Mouse (Mus musculus): Measurements from ENCODE around the gene Cd4. TPM values are rescaled to one million over a fixed set of nuclear protein-coding genes. Genes with fewer than 3 reads are reported as not detected.

The Cd4 gene
- total RNA-seq, 1 experiment from 2014 or later, result 6.8 TPM

DNA sequence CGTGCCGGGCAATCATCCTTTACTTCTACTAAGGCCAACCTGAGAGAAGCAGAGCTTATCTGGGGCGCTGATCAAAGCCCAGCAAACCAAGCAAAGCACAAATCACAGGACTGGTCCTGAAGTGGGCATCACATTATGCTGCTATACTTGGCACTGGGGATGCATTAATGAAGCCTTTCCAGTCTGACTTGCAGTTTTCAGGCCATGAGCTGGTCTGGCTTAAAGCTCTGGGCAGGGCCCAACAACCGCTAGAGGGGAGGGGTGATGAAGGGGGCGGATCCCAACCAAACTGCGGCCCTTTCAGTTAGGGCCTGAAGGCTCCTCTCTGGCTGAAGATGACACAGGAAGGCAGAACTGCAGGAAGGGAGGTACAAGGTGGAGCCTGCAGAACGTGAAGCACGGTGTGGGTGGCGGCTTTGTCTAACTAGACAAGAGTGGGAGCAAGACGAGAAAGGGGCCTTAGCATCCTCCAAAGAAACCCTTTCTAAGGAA lies 59.9 kb downstream of the Cd4 start:
- ATAC-seq (ENCODE audit: extremely low read depth, insufficient number of reproducible peaks, low FRiP score, poor library complexity, severe bottlenecking), result no peak

DNA sequence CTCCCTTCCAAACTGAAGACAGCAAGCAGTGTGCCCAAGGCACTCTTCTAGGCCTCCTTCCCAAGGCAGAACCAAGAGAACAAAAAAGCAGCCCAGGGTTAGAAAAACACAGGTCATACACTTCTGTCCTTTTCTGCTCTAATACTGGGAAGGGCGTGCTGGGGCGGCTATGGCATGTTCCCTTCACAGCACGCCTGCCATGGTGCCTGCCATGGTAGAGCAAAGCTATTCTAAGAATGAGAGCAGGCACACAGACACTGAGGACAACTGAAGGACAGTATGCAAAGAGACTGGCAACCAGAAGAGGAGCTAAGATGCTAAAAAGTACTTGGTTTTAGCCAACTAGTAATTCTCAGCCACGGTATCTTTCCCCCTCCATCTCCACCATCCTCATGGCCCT lies 66.0 kb downstream of the Cd4 start:
- ATAC-seq (ENCODE audit: extremely low read depth, insufficient number of reproducible peaks, low FRiP score, poor library complexity, severe bottlenecking), result no peak

DNA sequence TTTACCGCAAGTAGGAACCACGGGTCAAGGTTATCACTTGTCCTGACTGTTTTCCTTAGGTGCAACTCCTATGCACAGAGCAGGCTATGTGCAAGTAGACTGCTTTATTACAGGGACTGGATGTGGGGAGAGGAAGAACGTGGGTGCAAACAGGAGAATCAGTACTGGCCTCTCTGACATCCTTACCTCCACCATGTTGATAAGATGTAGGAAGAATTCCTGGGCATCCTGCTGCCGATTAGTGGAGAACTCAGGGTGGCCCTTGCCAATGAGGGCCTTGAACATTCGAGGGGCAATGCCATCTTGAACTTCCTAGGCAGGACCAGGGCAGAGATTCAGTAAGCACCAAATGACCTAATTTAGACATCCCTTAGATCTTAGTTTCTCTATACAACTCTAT lies 67.1 kb downstream of the Cd4 start:
- ATAC-seq (ENCODE audit: extremely low read depth, insufficient number of reproducible peaks, low FRiP score, poor library complexity, severe bottlenecking), result no peak

DNA sequence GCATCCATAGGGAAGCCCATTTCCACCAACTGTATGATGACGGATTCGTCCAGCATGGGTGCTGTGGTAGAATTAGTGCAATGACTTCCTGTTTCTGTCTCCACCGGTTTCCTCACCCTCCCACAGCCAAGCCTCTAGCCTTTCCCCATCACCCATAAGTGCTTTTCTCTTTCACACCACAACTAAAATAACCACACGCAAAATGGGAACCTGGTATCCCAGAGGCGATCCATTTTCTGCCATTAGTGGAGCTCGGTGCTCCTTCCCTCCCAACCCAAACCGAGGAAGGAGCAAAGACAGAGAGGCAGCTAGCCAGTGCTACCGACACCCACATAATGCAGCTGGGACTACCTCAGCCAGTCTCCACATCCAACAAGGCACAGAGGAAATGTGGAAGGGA lies 70.0 kb downstream of the Cd4 start:
- peak; percentile 38; the same call in 1 of the 2 replicates for ATAC-seq (ENCODE audit: extremely low read depth, insufficient number of reproducible peaks, low FRiP score, poor library complexity, severe bottlenecking)

DNA sequence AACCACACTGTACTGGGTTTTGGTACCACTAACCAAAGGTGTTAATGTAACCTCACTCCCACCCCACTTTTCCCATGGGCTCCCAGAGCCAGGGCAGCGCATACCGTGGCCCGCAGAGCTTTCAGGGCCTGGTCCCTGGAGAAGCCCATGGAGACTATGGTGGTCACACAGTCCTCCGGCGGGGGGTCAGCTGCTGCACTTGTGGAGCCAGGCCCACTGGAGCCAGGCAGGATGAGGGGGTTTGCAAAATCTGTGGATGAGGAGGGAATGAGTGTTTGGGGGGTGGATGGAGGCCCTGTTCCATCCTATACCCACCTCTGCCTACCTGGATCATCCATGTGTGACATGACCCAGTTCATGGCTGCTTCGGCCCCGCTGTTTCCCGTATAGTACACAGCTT lies 70.5 kb downstream of the Cd4 start:
- no peak for ATAC-seq (ENCODE audit: extremely low read depth, insufficient number of reproducible peaks, low FRiP score, poor library complexity, severe bottlenecking)

DNA sequence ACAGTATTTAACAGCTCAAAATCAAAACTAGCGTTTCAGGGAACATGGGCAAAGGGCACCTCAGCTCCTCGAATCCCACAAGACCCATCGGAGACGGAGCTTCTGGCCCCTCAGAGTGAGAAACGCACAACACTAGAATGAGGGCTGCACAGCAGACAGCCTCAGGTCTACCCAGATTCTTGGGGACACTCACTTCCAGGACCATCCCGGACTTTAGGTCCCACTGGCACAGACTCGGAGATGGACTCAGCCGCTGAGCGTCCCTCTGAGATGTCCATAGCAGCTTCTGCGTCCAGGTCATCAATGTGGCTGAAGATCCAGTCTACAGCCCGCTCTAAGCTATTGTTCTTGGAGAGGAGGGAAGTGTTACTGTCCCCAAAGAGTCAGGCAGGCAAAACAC lies 70.9 kb downstream of the Cd4 start:
- ATAC-seq (ENCODE audit: extremely low read depth, insufficient number of reproducible peaks, low FRiP score, poor library complexity, severe bottlenecking), result no peak

DNA sequence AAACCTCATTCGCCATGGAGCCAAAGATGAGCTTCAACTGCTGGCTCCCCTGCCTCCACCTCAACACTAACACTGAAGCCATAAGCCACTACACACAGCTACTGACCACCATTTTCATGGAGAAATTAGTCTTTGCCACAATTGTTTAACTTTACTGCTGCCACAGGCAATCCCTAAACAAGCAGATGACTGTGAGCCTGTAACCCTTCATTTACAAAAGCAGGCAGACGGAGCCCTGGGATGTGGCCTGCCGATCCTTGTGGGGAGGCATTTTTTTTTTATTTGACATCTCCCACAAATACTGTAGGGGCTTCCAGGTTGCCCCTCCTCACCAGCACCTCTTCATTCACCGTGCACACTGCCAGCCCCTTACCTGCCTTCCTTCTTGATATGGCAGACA lies 71.4 kb downstream of the Cd4 start:
- ATAC-seq (ENCODE audit: extremely low read depth, insufficient number of reproducible peaks, low FRiP score, poor library complexity, severe bottlenecking), result no peak

DNA sequence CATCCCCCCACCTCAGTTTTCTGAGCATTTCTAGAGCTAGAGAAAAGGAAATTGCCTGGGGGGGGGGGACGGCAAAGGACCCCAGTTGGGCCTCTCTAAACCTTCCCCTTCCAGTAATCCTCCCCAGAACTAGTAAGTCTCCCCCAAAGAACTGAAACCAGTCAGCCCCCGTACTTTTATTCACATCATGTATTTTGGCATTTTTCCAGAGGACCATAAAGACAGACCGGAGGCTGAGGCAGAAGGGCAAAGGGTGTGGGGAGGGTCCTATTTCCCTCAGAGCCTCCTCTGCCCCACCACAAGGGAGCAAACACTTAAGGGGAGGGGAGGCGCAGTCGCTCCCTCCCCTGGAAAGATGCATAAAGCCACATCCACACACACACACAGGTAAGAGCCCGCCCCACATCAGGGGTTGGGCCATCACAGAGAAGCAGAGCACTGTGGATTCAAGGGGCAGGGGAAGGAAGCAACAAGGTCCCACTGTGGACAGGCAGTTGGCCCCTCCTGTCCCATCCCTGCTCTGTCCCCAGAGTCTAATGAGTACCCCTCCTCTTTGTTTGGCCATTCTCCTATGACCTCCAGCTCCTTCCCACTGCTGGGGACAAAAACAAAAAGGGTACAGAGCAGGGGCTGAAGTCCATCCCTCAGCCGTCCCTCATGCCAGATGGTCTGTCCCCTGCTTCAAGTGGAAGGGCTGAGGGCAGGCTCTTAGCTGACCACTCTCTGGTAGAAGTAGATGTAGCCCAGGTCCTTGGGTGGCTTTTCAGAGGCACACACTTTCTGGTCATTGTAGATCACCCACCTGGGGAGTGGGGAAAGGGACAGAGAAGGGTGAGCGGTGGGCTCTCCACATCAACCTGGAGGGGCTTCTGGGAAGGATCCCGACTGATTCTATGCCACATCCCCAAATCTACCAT lies 72.9 kb downstream of the Cd4 start:
- no peak for ATAC-seq (ENCODE audit: extremely low read depth, insufficient number of reproducible peaks, low FRiP score, poor library complexity, severe bottlenecking)

Other genes starting within 250 kb of the Cd4 start
- gene Lpcat3, start 225.2 kb downstream of the Cd4 start, total RNA-seq (2017), result 21.4 and 26.5 TPM in 2 replicates
- 89.3 and 107 TPM in 2 replicates for gene Emg1, start 176.0 kb downstream of the Cd4 start, total RNA-seq (2017)
- 110 and 117 TPM in 2 replicates for gene Phb2, start 175.9 kb downstream of the Cd4 start, total RNA-seq (2017)
- gene Ptpn6, start 149.5 kb downstream of the Cd4 start, total RNA-seq (2017), result 1,943 and 2,202 TPM in 2 replicates
- 161 and 171 TPM in 2 replicates for gene Grcc10, start 146.8 kb downstream of the Cd4 start, total RNA-seq (2017)
- gene Gm45234, start 132.2 kb downstream of the Cd4 start, total RNA-seq (2017), result 0.74 TPM in 1 of 2 replicates, not detected in the other
- gene Atn1, start 131.7 kb downstream of the Cd4 start, total RNA-seq (2017), result 6.5 and 11.6 TPM in 2 replicates
- not detected in 2 replicates for gene Eno2, start 118.5 kb downstream of the Cd4 start, total RNA-seq (2017)
- 6.8 and 7.9 TPM in 2 replicates for gene Lrrc23, start 108.5 kb downstream of the Cd4 start, total RNA-seq (2017)
- 10.5 and 10.9 TPM in 2 replicates for gene Spsb2, start 79.6 kb downstream of the Cd4 start, total RNA-seq (2017)
- 43.0 and 64.8 TPM in 2 replicates for gene Tpi1, start 73.9 kb downstream of the Cd4 start, total RNA-seq (2017)
- 35.1 and 50.1 TPM in 2 replicates for gene Usp5, start 58.7 kb downstream of the Cd4 start, total RNA-seq (2017)
- gene Cdca3, start 58.7 kb downstream of the Cd4 start, total RNA-seq (2017), result 1.4 and 3.0 TPM in 2 replicates
- 0.70 TPM in 1 of 2 replicates, not detected in the other for gene Gnb3, start 47.9 kb downstream of the Cd4 start, total RNA-seq (2017)
- gene P3h3, start 30.5 kb downstream of the Cd4 start, total RNA-seq (2017), result not detected in 2 replicates
- gene Gpr162, start 24.2 kb downstream of the Cd4 start, total RNA-seq (2017), result not detected in 2 replicates
- 0.25 and 0.70 TPM in 2 replicates for gene Lag3, start 23.5 kb upstream of the Cd4 start, total RNA-seq (2017)
- gene Ptms, start 31.9 kb upstream of the Cd4 start, total RNA-seq (2017), result 94.0 and 109 TPM in 2 replicates
- gene Mlf2, start 43.2 kb upstream of the Cd4 start, total RNA-seq (2017), result 56.3 and 57.7 TPM in 2 replicates
- 19.1 and 23.7 TPM in 2 replicates for gene Cops7a, start 77.3 kb upstream of the Cd4 start, total RNA-seq (2017)
- gene Pianp, start 108.5 kb upstream of the Cd4 start, total RNA-seq (2017), result not detected in 2 replicates
- 45.1 and 58.1 TPM in 2 replicates for gene Zfp384, start 120.9 kb upstream of the Cd4 start, total RNA-seq (2017)
- gene Ing4, start 151.5 kb upstream of the Cd4 start, total RNA-seq (2017), result 136 and 143 TPM in 2 replicates
- 26.8 and 32.7 TPM in 2 replicates for gene Acrbp, start 161.5 kb upstream of the Cd4 start, total RNA-seq (2017)
- gene Lpar5, start 179.7 kb upstream of the Cd4 start, total RNA-seq (2017), result 1.6 and 3.1 TPM in 2 replicates
- 363 and 367 TPM in 2 replicates for gene Chd4, start 207.8 kb upstream of the Cd4 start, total RNA-seq (2017)
- gene Nop2, start 243.7 kb upstream of the Cd4 start, total RNA-seq (2017), result 26.8 and 26.9 TPM in 2 replicates